Mouse (Mus musculus) heart, postnatal 4 days (tissue): Measurements from ENCODE around the gene Acvrl1. TPM values are rescaled to one million over a fixed set of nuclear protein-coding genes. Genes with fewer than 3 reads are reported as not detected.

ENCODE experiments used
- DNase-seq: peaks from one replicate; pipeline ENCODE4 v3.0.0; 2021
- microRNA-seq, 2 experiments: library from miRNA; unstranded; fragments of <30 nt; microRNA quantifications; one replicate each; pipeline ENCODE4 v1.2.0; 2021 to 2022
- total RNA-seq, 2 experiments: library from RNA; stranded (reverse); gene quantifications; 2 replicates each; pipeline ENCODE4 v1.2.3; 2021

The Acvrl1 gene
- total RNA-seq, 2 experiments from 2014 or later = 20.5 to 21.7 TPM

DNA sequence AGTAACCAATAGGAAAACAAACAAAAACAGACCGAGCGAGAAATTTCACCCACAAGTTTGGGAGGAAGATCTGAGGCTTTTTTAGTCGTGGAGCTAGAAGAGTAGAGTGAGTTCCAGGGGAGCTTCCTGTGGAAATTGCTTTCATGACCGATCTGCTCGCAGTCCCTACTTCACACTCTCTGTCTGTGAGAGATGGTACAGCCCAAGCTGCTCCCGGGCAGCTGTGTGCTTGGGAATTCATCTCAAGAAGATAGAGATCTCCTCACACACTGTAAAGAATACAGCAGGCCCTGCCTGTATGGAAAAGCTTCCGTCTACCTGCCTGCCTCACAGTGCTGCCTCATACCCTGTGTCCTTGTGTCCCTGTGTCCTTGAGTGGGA is 63.9 kb downstream of the Acvrl1 start:
- DNase-seq = no peak

DNA sequence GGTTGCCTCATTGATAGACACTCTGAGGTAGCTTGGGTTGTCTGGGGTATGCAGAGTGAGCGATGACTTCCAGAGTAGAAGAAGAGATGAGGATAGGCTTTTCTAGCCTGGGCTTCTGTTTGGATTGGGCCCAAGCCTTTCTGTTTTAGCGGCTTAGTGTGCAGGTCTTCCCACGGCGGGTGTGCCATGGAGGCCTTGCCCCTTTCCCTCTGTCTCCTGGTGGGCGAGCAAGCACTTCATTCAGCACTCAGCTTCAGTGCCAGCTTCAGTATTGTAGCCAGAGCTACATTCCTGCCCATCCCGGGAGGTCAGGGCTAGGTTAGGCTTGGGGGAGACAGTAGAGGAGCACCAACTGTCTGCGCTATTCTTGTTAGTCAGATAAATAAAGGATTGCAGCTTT is 64.3 kb downstream of the Acvrl1 start:
- no peak for DNase-seq

DNA sequence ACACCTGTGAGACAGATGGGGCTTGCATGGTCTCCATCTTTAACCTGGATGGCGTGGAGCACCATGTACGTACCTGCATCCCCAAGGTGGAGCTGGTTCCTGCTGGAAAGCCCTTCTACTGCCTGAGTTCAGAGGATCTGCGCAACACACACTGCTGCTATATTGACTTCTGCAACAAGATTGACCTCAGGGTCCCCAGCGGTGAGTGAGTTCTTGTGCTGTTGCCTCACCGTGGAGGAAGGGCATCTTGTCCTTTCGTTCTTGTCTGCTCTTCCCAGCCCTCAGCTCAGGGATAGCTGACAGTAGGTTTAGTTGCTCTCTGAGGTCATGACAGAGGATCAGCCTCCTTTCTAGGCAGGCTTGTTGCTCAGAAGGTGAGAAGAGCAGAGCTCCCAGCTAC is 65.6 kb downstream of the Acvrl1 start:
- DNase-seq = no peak

Small RNAs within 50 kb of the gene (microRNA-seq; reads per million reads assigned to microRNA genes)
- 0 to 0.82 reads per million in 2 experiments for gene Mir6962

Other genes starting within 250 kb of the Acvrl1 start
- gene Gm47841, start 81.1 kb upstream of the Acvrl1 start, total RNA-seq = under 1 TPM; 0.26 to 0.68 TPM
- gene Fignl2, start 50.0 kb upstream of the Acvrl1 start, total RNA-seq = 1 to 10 TPM; 3.2 to 4.2 TPM
- not detected for gene Ankrd33, start 12.8 kb upstream of the Acvrl1 start, total RNA-seq
- 10 to 100 TPM; 20.8 to 21.4 TPM for gene Acvr1b, start 45.5 kb downstream of the Acvrl1 start, total RNA-seq
- gene Grasp, start 95.7 kb downstream of the Acvrl1 start, total RNA-seq = 10 to 100 TPM; 13.9 to 15.1 TPM
- gene Nr4a1, start 125.7 kb downstream of the Acvrl1 start, total RNA-seq = 10 to 100 TPM; 48.1 to 49.6 TPM
- 10 to 100 TPM; 21.7 to 23.3 TPM for gene Atg101, start 155.8 kb downstream of the Acvrl1 start, total RNA-seq
- gene 6030408B16Rik, start 164.7 kb downstream of the Acvrl1 start, total RNA-seq = 1 to 10 TPM; 4.3 to 4.6 TPM
- gene Krt80, start 241.6 kb downstream of the Acvrl1 start, total RNA-seq = 10 to 100 TPM; 10.1 to 11.2 TPM